Mouse (Mus musculus): ENCODE results near the gene Hivep1.

DNA sequence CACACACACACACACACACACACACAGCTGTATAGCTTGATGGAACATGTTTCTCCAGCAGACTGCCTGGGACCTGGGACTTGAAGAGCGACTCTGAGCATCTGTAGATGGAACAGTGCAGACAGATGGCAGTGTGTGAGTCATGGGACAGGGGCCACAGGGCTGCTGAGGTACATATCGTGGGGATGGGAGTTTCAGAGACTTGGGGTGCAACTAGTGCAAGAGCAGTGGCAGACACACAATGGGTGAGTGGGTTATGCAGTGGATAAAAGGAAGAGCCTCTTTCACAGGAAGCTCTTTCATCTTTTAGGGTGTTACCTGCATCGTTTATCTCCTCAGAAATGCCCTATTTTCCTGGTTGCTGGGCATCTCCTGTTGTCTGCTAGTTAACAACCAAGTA is 25.8 kb downstream of the Hivep1 start:
- no peak for TF ChIP-seq GATA1 (IDR thresholded peaks at IDR 0.05; ENCODE audit: low read length)
- no peak for TF ChIP-seq TAL1 (IDR thresholded peaks at IDR 0.05; ENCODE audit: low read length)

Measured in erythroblast, embryonic 14.5 days (primary cell).